Mouse (Mus musculus): ENCODE measurements at regions not wholly inside any gene's neighbourhood (a gene's known extent, or its start where the extent isn't known, plus 50 kb on each side); places are given as distances from the start of the nearest gene placed in this dataset.

DNA sequence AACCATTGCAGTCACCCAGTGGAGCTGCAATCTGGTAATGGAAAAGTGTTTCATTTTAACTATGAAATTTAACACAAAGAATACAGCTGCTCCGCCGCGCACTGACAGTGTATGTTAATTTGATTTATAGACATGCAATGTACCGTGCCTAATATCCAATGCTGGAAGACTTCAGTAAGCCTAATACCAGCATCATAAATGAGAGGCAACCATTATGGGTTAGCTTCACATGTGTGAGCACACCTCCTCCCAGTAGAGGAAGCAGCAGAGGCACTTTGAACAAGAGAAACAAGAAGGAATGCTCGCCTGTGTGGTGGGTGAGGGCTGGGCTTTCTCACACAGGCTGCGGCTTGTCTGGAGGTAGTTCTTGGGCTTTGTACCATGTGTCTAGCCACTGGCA, 519.7 kb downstream of the Slc4a3 start:
- H3K4me1 ChIP-seq (ENCODE audit: control insufficient read depth, insufficient read depth, insufficient read length): no peaks in the 10 kb centered on the region
- H3K4me3 ChIP-seq (ENCODE audit: extremely low read depth, insufficient read depth, insufficient read length): no peak overlapping the region
- no peak for DNase-seq (ENCODE audit: low read depth in 1 of 2, low spot score in 2 of 2)
- no peaks in the 10 kb centered on the region for H3K27me3 ChIP-seq (ENCODE audit: control insufficient read depth, insufficient read depth, low read length)
- H3K27ac ChIP-seq (ENCODE audit: insufficient read depth, low read length): no peak overlapping the region
- no peaks in the 10 kb centered on the region for H3K36me3 ChIP-seq (ENCODE audit: control insufficient read depth, insufficient read depth, low read length)
- WGBS: 78% methylated on average over 6 of the region's 6 CpGs
- TF ChIP-seq POLR2A (IDR thresholded peaks at IDR 0.05; ENCODE audit: low read depth, low read length): no peak
- TF ChIP-seq CTCF (IDR thresholded peaks at IDR 0.05; ENCODE audit: extremely low read depth, insufficient read depth, insufficient read length, insufficient replicate concordance): no peak

DNA sequence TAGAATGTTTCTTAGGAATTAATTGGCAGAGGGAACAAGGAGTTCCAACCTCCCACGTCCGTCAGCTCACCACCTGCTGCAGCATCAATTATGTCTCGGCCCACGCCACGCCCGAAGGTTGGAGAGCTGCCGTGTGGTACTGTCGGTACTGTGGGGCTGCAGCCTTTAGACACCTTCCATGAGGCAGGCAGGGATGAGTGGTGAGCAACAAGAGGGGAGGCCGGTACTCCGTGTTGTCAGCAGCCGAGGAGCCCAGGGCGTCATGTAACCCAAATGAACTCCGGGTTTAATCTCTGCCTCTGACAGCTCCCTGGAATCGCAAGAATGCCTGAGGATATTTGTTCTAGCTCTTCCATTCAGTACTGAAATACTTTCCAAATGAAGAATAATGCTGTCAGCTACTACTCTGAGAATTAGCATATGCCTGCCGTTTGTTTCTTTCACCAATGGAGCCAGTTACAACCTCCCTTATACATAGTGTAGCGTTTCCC, 524.8 kb downstream of the Slc4a3 start:
- no peaks in the 10 kb centered on the region for H3K36me3 ChIP-seq (ENCODE audit: control insufficient read depth, insufficient read depth, low read length)
- H3K4me1 ChIP-seq (ENCODE audit: control insufficient read depth, insufficient read depth, insufficient read length): no peaks in the 10 kb centered on the region
- TF ChIP-seq CTCF (IDR thresholded peaks at IDR 0.05; ENCODE audit: extremely low read depth, insufficient read depth, insufficient read length, insufficient replicate concordance) (no peak), POLR2A (IDR thresholded peaks at IDR 0.05; ENCODE audit: low read depth, low read length) (no peak)
- H3K27me3 ChIP-seq (ENCODE audit: control insufficient read depth, insufficient read depth, low read length): no peaks in the 10 kb centered on the region
- no peak overlapping the region for H3K4me3 ChIP-seq (ENCODE audit: extremely low read depth, insufficient read depth, insufficient read length)
- no peak for DNase-seq (ENCODE audit: low read depth in 1 of 2, low spot score in 2 of 2)
- H3K27ac ChIP-seq (ENCODE audit: insufficient read depth, low read length): no peak overlapping the region
- 80% methylated on average over 16 of the region's 16 CpGs for WGBS

DNA sequence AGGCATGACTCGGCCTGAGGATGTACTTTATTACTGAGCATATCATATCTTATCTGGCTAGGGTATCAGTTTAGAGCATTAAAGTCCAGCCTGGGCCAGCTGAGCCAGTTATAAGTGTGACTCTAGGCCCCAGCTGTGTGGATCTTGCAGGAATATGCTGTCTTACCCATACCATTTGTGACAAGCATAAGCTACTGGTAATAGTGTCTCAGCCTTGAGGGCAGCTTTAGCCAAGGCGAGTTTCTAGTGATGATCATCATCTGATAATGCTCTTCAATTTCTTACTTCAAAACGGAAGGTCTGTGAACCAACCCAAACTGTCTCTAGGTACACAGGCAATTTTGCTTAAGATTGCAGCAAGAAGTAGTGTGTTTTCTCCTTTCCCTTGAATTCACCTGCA, 529.1 kb downstream of the Slc4a3 start:
- 49% methylated on average over 3 of the region's 3 CpGs for WGBS
- H3K27me3 ChIP-seq (ENCODE audit: control insufficient read depth, insufficient read depth, low read length): no peaks in the 10 kb centered on the region
- TF ChIP-seq CTCF (IDR thresholded peaks at IDR 0.05; ENCODE audit: extremely low read depth, insufficient read depth, insufficient read length, insufficient replicate concordance) (no peak), POLR2A (IDR thresholded peaks at IDR 0.05; ENCODE audit: low read depth, low read length) (no peak)
- DNase-seq (ENCODE audit: low read depth in 1 of 2, low spot score in 2 of 2): no peak
- no peaks in the 10 kb centered on the region for H3K4me1 ChIP-seq (ENCODE audit: control insufficient read depth, insufficient read depth, insufficient read length)
- H3K36me3 ChIP-seq (ENCODE audit: control insufficient read depth, insufficient read depth, low read length): no peaks in the 10 kb centered on the region
- H3K4me3 ChIP-seq (ENCODE audit: extremely low read depth, insufficient read depth, insufficient read length): no peak overlapping the region
- H3K27ac ChIP-seq (ENCODE audit: insufficient read depth, low read length): no peak overlapping the region

- H3K4me3 ChIP-seq (ENCODE audit: extremely low read depth, insufficient read depth, insufficient read length): no peak overlapping the region
- DNase-seq (ENCODE audit: low read depth in 1 of 2, low spot score in 2 of 2): no peak
- 80% methylated on average over 10 of the region's 10 CpGs for WGBS
Measured at GRCm38 (mm10) chr1:76075685-76076455, 529.8 kb downstream of the Slc4a3 start.

DNA sequence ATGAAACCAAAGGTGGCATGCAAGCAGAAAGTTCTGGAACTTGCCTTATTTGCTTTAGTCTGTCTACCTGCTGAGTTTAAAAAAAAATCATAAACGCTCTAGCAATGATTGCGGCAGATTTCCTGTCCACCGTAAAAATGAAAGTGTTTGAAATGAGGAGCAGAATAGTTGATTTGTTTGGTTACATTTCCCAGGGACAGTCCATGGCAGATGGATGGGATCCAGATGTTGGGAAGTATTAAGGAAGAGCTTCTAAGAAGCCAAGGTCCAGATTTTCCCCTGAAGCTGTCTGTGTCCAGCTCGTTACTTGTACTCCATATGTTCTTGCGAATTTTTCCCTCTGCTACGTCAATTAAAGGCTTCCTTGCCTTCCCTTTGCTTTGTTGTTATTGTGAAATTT, 534.2 kb downstream of the Slc4a3 start:
- no peaks in the 10 kb centered on the region for H3K36me3 ChIP-seq (ENCODE audit: control insufficient read depth, insufficient read depth, low read length)
- H3K4me3 ChIP-seq (ENCODE audit: extremely low read depth, insufficient read depth, insufficient read length): no peak overlapping the region
- no peaks in the 10 kb centered on the region for H3K4me1 ChIP-seq (ENCODE audit: control insufficient read depth, insufficient read depth, insufficient read length)
- no peak for DNase-seq (ENCODE audit: low read depth in 1 of 2, low spot score in 2 of 2)
- WGBS: 79% methylated on average over 6 of the region's 6 CpGs
- H3K27me3 ChIP-seq (ENCODE audit: control insufficient read depth, insufficient read depth, low read length): no peaks in the 10 kb centered on the region
- H3K27ac ChIP-seq (ENCODE audit: insufficient read depth, low read length): no peak overlapping the region
- no peak for TF ChIP-seq CTCF (IDR thresholded peaks at IDR 0.05; ENCODE audit: extremely low read depth, insufficient read depth, insufficient read length, insufficient replicate concordance)
- no peak for TF ChIP-seq POLR2A (IDR thresholded peaks at IDR 0.05; ENCODE audit: low read depth, low read length)

More at GRCm38 (mm10) chr1:76075685-76076455, 529.8 kb downstream of the Slc4a3 start:
- H3K4me1 ChIP-seq (ENCODE audit: control insufficient read depth, insufficient read depth, insufficient read length): no peaks in the 10 kb centered on the region
- no peak overlapping the region for H3K27ac ChIP-seq (ENCODE audit: insufficient read depth, low read length)
- H3K36me3 ChIP-seq (ENCODE audit: control insufficient read depth, insufficient read depth, low read length): no peaks in the 10 kb centered on the region
- TF ChIP-seq CTCF (IDR thresholded peaks at IDR 0.05; ENCODE audit: extremely low read depth, insufficient read depth, insufficient read length, insufficient replicate concordance): no peak
- no peak for TF ChIP-seq POLR2A (IDR thresholded peaks at IDR 0.05; ENCODE audit: low read depth, low read length)
- H3K27me3 ChIP-seq (ENCODE audit: control insufficient read depth, insufficient read depth, low read length): no peaks in the 10 kb centered on the region

- 84% methylated on average over 4 of the region's 4 CpGs for WGBS
- H3K4me1 ChIP-seq (ENCODE audit: control insufficient read depth, insufficient read depth, insufficient read length): no peaks in the 10 kb centered on the region
- no peak overlapping the region for H3K4me3 ChIP-seq (ENCODE audit: extremely low read depth, insufficient read depth, insufficient read length)
- no peak for TF ChIP-seq POLR2A (IDR thresholded peaks at IDR 0.05; ENCODE audit: low read depth, low read length)
- TF ChIP-seq CTCF (IDR thresholded peaks at IDR 0.05; ENCODE audit: extremely low read depth, insufficient read depth, insufficient read length, insufficient replicate concordance): no peak
- DNase-seq (ENCODE audit: low read depth in 1 of 2, low spot score in 2 of 2): no peak
- no peak overlapping the region for H3K27ac ChIP-seq (ENCODE audit: insufficient read depth, low read length)
- H3K27me3 ChIP-seq (ENCODE audit: control insufficient read depth, insufficient read depth, low read length): no peaks in the 10 kb centered on the region
- no peaks in the 10 kb centered on the region for H3K36me3 ChIP-seq (ENCODE audit: control insufficient read depth, insufficient read depth, low read length)
Measured at GRCm38 (mm10) chr1:76081700-76082099, 535.6 kb downstream of the Slc4a3 start.

All from spleen, adult 2 months (tissue).